Mouse (Mus musculus) cerebellum, adult 2 months (tissue): ENCODE measurements around the gene Eya2. TPM values are rescaled to one million over a fixed set of nuclear protein-coding genes. Genes with fewer than 3 reads are reported as not detected.

Source experiments
- DNase-seq, 2 experiments: peaks; one replicate each; pipeline ENCODE4 v3.0.0; 2021
- H3K27ac ChIP-seq: fragments of 200-500 bp; 2 replicates; pipeline ENCODE4 v1.5.1; 2012; ENCODE audit warnings: low read length, control low read depth, inconsistent platforms; ENCODE audit not compliant: insufficient read depth
- H3K27me3 ChIP-seq: fragments of 200-500 bp; 2 replicates; pipeline ENCODE4 v1.6.1; 2012; ENCODE audit warnings: inconsistent platforms, mild to moderate bottlenecking, low read length, moderate library complexity; ENCODE audit not compliant: control insufficient read depth, insufficient read depth
- H3K4me1 ChIP-seq: fragments of 200-500 bp; 2 replicates; pipeline ENCODE4 v1.6.1; 2011; ENCODE audit warnings: low read length; ENCODE audit not compliant: control insufficient read depth, insufficient read depth
- H3K4me3 ChIP-seq: fragments of 200-500 bp; replicated peaks from 2 replicates; pipeline ENCODE3; 2011; ENCODE audit warnings: mild to moderate bottlenecking, low read depth, low read length, control low read depth; ENCODE audit not compliant: insufficient read depth
- CTCF ChIP-seq: fragments of 200-500 bp; IDR thresholded peaks from 2 replicates; pipeline ENCODE4 v1.5.1; 2011; ENCODE audit warnings: low read depth, mild to moderate bottlenecking, control low read depth, low read length, moderate library complexity, borderline replicate concordance; ENCODE audit not compliant: insufficient read depth
- POLR2A ChIP-seq: fragments of 200-500 bp; IDR thresholded peaks from 2 replicates; pipeline ENCODE4 v1.6.1; 2011; ENCODE audit warnings: low read length, control low read depth, borderline replicate concordance; ENCODE audit not compliant: insufficient read depth
- WGBS: fragments of 180-500 bp; shearing (Covaris S2); methylation state at CpG from one replicate; pipeline ENCODE4 v1.1.7; 2018; 5-methylcytosine and 5-hydroxymethylcytosine counted together
- polyA plus RNA-seq: library from polyadenylated mRNA; depleted of rRNA; stranded (reverse); fragments of >200 nt; gene quantifications from 2 replicates; pipeline ENCODE4 v1.2.3, GENCODE M21; 2012

The Eya2 gene
- polyA plus RNA-seq, 1 experiment, result 10.9 TPM

- no peak for DNase-seq
- no peak overlapping the region for H3K27ac ChIP-seq
- H3K4me3 ChIP-seq, result no peak overlapping the region
- TF ChIP-seq CTCF, result no peak
- no peaks in the 10 kb centered on the region for H3K27me3 ChIP-seq
- no peaks in the 10 kb centered on the region for H3K4me1 ChIP-seq
- 69% methylated on average over 7 of the region's 7 CpGs for WGBS
Observed at GRCm38 (mm10) chr2:165747975-165748374, 153.1 kb downstream of the Eya2 start.

- 38% methylated on average over 11 of the region's 11 CpGs for WGBS
- Histone ChIP-seq H3K27me3 (no peaks in the 10 kb centered on the region), H3K4me3 (no peak overlapping the region), H3K27ac (no peak overlapping the region), H3K4me1 (no peaks in the 10 kb centered on the region)
- no peak for DNase-seq
- TF ChIP-seq POLR2A, result no peak
- TF ChIP-seq CTCF, result no peak
Observed at GRCm38 (mm10) chr2:165748426-165748825, 153.6 kb downstream of the Eya2 start.

- no peak overlapping the region for H3K27ac ChIP-seq
- WGBS, result 42% methylated on average over 7 of the region's 7 CpGs
- no peaks in the 10 kb centered on the region for H3K27me3 ChIP-seq
- DNase-seq, result peak; percentile 9 to 22
- no peaks in the 10 kb centered on the region for H3K4me1 ChIP-seq
- H3K4me3 ChIP-seq, result no peak overlapping the region
- TF ChIP-seq POLR2A (no peak), CTCF (peak; percentile 45)
Observed at GRCm38 (mm10) chr2:165751068-165751467, 156.2 kb downstream of the Eya2 start.

- Histone ChIP-seq H3K27me3 (no peaks in the 10 kb centered on the region), H3K4me1 (no peaks in the 10 kb centered on the region), H3K4me3 (no peak overlapping the region), H3K27ac (no peak overlapping the region)
- TF ChIP-seq POLR2A (no peak), CTCF (no peak)
- DNase-seq, result no peak
- WGBS, result 73% methylated on average over 4 of the region's 4 CpGs
Observed at GRCm38 (mm10) chr2:165752704-165753103, 157.9 kb downstream of the Eya2 start.

- WGBS, result 40% methylated on average over 15 of the region's 15 CpGs
- Histone ChIP-seq H3K4me1 (no peaks in the 10 kb centered on the region), H3K4me3 (no peak overlapping the region), H3K27ac (no peak overlapping the region), H3K27me3 (no peaks in the 10 kb centered on the region)
- TF ChIP-seq CTCF (no peak), POLR2A (no peak)
- no peak for DNase-seq
Observed at GRCm38 (mm10) chr2:165757799-165758198, 163.0 kb downstream of the Eya2 start.

- no peaks in the 10 kb centered on the region for H3K4me1 ChIP-seq
- no peak overlapping the region for H3K27ac ChIP-seq
- H3K27me3 ChIP-seq, result no peaks in the 10 kb centered on the region
- no peak for DNase-seq
- WGBS, result 55% methylated on average over 5 of the region's 5 CpGs
- H3K4me3 ChIP-seq, result no peak overlapping the region
- TF ChIP-seq CTCF (no peak), POLR2A (no peak)
Observed at GRCm38 (mm10) chr2:165758534-165758933, 163.7 kb downstream of the Eya2 start.

- no peak overlapping the region for H3K27ac ChIP-seq
- WGBS, result 86% methylated on average over 13 of the region's 13 CpGs
- no peak overlapping the region for H3K4me3 ChIP-seq
- TF ChIP-seq CTCF (no peak), POLR2A (no peak)
- DNase-seq, result no peak
- H3K4me1 ChIP-seq, result no peaks in the 10 kb centered on the region
- no peaks in the 10 kb centered on the region for H3K27me3 ChIP-seq
Observed at GRCm38 (mm10) chr2:165759421-165759985, 164.7 kb downstream of the Eya2 start.

GRCm38 (mm10) chr2:165768805-165769358, 174.1 kb downstream of the Eya2 start:
- WGBS, result 22% methylated on average over 11 of the region's 11 CpGs
- Histone ChIP-seq H3K4me3 (no peak overlapping the region), H3K27ac (no peak overlapping the region), H3K4me1 (no peaks in the 10 kb centered on the region), H3K27me3 (no peaks in the 10 kb centered on the region)
- no peak for TF ChIP-seq POLR2A
- DNase-seq, result no peak
